Mouse (Mus musculus): ENCODE measurements around the gene Gm36028. TPM values are rescaled to one million over a fixed set of nuclear protein-coding genes. Genes with fewer than 3 reads are reported as not detected.

Gm36028 gene
- polyA plus RNA-seq, 1 experiment from 2014 or later = 0.43 TPM

DNA sequence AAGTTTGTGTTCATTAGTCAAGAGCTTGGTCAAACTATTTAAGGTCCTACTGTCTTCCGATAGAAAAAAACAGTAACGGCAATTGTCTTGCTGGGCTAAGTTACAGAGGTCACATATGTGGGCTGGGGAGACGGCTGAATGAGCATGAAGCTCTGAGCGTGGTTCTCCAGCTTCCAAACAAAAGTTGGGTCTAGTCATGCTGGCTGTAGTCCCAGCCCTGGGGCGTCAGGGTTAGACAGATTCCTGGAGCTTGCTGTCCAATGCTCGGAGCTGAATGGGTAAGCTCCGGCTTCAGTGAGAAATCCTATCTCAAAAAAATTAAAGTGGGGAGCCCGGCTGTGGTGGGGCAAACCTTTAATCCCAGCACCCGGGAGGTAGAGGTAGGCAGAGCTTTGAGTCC lies 7.7 kb downstream of the Gm36028 start:
- WGBS = 53% methylated on average over 9 of the region's 9 CpGs
- peaks cover 8% of the 10 kb centered on the region for H3K4me1 ChIP-seq (replicated peaks; ENCODE audit: control insufficient read depth, insufficient read depth, low read length)
- no peaks in the 10 kb centered on the region for H3K9me3 ChIP-seq (ENCODE audit: control insufficient read depth, low read length)
- ATAC-seq (ENCODE audit: low read depth) = peak; percentile 35; the same call in 1 of the 2 replicates
- no peak overlapping the region for H3K4me2 ChIP-seq (ENCODE audit: low read depth, low read length)
- H3K9ac ChIP-seq (ENCODE audit: low read length) = no peak overlapping the region
- H3K27me3 ChIP-seq (ENCODE audit: control insufficient read depth, insufficient read depth, low read depth, low read length) = no peaks in the 10 kb centered on the region
- no peak overlapping the region for H3K4me3 ChIP-seq (ENCODE audit: low read length)
- H3K36me3 ChIP-seq (ENCODE audit: control insufficient read depth, insufficient read depth, low read length) = no peaks in the 10 kb centered on the region
- H3K27ac ChIP-seq (ENCODE audit: low read length) = no peak overlapping the region

DNA sequence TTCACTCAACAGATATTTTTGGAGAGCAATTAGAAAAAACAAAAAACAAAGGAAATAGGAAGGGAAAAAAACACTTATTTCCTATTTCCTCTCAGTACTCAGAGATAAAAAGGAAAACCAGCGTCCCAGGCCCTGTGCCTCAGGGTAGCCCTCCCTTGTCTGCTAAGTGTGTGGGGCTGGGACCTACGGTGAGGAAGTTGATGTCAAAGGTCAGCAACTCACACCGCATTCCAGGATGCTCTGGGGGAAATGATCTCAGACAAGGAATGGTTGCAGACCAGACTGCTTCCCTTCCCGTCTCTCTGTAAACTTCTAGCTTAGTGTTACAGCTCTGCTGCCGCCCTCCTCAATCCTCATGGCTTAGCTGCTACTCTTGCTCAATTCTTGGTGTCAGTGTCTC lies 9.6 kb downstream of the Gm36028 start:
- H3K4me2 ChIP-seq (ENCODE audit: low read depth, low read length) = no peak overlapping the region
- peaks cover 8% of the 10 kb centered on the region for H3K4me1 ChIP-seq (replicated peaks; ENCODE audit: control insufficient read depth, insufficient read depth, low read length)
- H3K36me3 ChIP-seq (ENCODE audit: control insufficient read depth, insufficient read depth, low read length) = no peaks in the 10 kb centered on the region
- no peak overlapping the region for H3K4me3 ChIP-seq (ENCODE audit: low read length)
- no peaks in the 10 kb centered on the region for H3K27me3 ChIP-seq (ENCODE audit: control insufficient read depth, insufficient read depth, low read depth, low read length)
- ATAC-seq (ENCODE audit: low read depth) = peak; percentile 84
- H3K9me3 ChIP-seq (ENCODE audit: control insufficient read depth, low read length) = no peaks in the 10 kb centered on the region
- no peak overlapping the region for H3K9ac ChIP-seq (ENCODE audit: low read length)
- H3K27ac ChIP-seq (ENCODE audit: low read length) = peak overlapping the region; percentile 69
- WGBS = 32% methylated on average over 5 of the region's 5 CpGs

DNA sequence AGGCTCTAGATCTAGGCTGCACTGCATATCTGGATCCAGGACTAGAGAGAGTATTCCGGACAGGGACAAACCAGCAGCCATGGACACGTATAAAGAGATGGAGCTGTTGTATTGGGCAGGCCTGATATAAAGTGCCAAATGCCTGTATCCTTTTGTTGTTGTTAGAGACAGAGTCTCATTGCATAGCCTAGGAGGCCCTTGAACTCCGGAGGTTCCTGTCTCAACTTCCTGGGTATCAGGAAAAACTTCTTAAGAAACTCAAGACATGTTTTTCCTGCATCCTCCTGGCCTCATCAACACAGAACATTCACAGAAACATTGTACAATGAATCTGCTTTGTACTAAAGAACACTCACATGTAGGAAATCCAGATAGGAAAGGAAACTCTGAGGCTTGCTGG lies 13.9 kb downstream of the Gm36028 start:
- H3K9me3 ChIP-seq (ENCODE audit: control insufficient read depth, low read length) = no peaks in the 10 kb centered on the region
- no peaks in the 10 kb centered on the region for H3K27me3 ChIP-seq (ENCODE audit: control insufficient read depth, insufficient read depth, low read depth, low read length)
- peak overlapping the region; percentile 28 for H3K27ac ChIP-seq (ENCODE audit: low read length)
- peaks cover 14% of the 10 kb centered on the region for H3K4me1 ChIP-seq (replicated peaks; ENCODE audit: control insufficient read depth, insufficient read depth, low read length)
- no peak for ATAC-seq (ENCODE audit: low read depth)
- H3K4me3 ChIP-seq (ENCODE audit: low read length) = no peak overlapping the region
- no peak overlapping the region for H3K9ac ChIP-seq (ENCODE audit: low read length)
- no peak overlapping the region for H3K4me2 ChIP-seq (ENCODE audit: low read depth, low read length)
- no peaks in the 10 kb centered on the region for H3K36me3 ChIP-seq (ENCODE audit: control insufficient read depth, insufficient read depth, low read length)
- WGBS = 74% methylated on average over 3 of the region's 3 CpGs

DNA sequence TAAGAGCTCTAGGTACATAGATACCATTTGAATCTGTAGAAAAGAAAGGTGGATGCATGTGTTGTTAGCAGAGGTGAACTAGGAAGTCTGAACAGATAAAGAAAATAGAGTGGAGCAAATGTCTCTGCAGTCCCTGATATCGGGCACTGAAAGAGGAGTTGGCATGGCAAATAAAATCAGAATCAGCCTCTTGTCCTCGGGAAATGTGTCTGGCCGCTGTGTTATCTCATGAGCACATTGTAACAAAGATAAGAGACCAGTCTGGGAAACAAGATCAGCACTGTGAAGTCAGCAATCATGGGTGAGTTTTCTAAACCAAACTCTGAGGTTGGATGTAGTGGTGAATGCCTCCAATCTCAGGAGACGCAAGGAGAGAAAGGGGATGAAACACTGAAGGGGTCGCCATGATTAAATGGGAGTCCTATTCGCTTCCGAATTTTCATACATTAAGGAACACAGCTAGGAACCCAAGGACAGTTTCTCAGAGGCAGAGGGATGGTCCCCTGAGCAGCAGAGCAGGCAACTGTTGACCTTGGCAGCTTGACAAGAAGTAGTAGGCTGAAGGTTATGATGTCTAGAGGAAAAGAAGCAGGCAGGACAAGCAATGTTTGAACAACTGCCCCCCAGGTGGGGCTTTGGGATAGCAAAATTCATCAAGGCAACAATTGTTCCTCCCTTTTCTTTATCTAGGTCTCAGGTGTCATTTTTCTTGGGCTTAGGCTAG lies 15.6 kb downstream of the Gm36028 start:
- peaks cover 9% of the 10 kb centered on the region; the same call in 1 of the 2 replicates for H3K4me1 ChIP-seq (replicated peaks; ENCODE audit: control insufficient read depth, insufficient read depth, low read length)
- no peak overlapping the region for H3K4me2 ChIP-seq (ENCODE audit: low read depth, low read length)
- no peaks in the 10 kb centered on the region for H3K9me3 ChIP-seq (ENCODE audit: control insufficient read depth, low read length)
- H3K27ac ChIP-seq (ENCODE audit: low read length) = no peak overlapping the region
- no peak overlapping the region for H3K9ac ChIP-seq (ENCODE audit: low read length)
- no peak for ATAC-seq (ENCODE audit: low read depth)
- no peaks in the 10 kb centered on the region for H3K36me3 ChIP-seq (ENCODE audit: control insufficient read depth, insufficient read depth, low read length)
- no peaks in the 10 kb centered on the region for H3K27me3 ChIP-seq (ENCODE audit: control insufficient read depth, insufficient read depth, low read depth, low read length)
- H3K4me3 ChIP-seq (ENCODE audit: low read length) = no peak overlapping the region
- 38% methylated on average over 7 of the region's 7 CpGs for WGBS

DNA sequence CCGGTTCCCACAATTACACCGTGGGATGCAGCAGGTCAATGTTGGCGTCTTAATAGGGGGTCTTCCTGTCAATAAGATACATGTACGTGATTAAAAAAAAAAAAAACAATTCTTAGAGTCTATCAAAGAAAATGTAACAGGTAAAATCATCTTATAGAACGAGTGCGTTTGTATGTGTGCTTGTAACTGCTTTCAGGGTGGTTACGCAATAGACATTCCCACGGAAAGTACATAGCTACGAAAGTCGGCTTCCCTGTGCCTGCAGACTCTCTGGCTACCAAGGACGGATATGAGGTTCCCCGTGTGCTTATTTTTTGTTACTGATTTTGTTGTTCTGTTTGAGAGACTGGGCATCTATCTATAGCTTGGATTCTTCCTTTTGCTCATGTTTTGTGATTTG lies 17.2 kb downstream of the Gm36028 start:
- H3K36me3 ChIP-seq (ENCODE audit: control insufficient read depth, insufficient read depth, low read length) = no peaks in the 10 kb centered on the region
- no peaks in the 10 kb centered on the region for H3K27me3 ChIP-seq (ENCODE audit: control insufficient read depth, insufficient read depth, low read depth, low read length)
- H3K4me3 ChIP-seq (ENCODE audit: low read length) = no peak overlapping the region
- H3K9me3 ChIP-seq (ENCODE audit: control insufficient read depth, low read length) = no peaks in the 10 kb centered on the region
- H3K9ac ChIP-seq (ENCODE audit: low read length) = no peak overlapping the region
- H3K4me2 ChIP-seq (ENCODE audit: low read depth, low read length) = no peak overlapping the region
- no peak for ATAC-seq (ENCODE audit: low read depth)
- 67% methylated on average over 12 of the region's 12 CpGs for WGBS
- H3K4me1 ChIP-seq (replicated peaks; ENCODE audit: control insufficient read depth, insufficient read depth, low read length) = peaks cover 7% of the 10 kb centered on the region; the same call in 1 of the 2 replicates
- no peak overlapping the region for H3K27ac ChIP-seq (ENCODE audit: low read length)

DNA sequence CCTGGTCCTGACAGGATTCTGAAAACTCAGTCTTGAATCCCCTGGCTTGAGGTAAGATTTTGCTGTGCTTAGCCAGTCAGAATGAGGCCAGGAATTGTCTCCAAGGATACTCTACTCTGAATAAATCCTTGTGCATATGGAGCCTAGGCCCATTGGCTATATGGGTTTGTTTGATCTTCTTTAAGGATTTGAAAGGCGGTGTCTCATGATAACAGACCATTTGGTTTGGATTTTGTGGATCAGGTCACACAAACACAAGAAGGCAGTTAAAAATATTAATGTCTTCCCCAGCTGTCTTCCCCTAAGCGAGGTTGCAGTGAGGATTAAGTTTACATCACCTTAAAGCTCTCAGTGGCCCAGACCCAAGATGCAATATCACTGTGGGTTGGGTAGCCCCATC lies 18.5 kb downstream of the Gm36028 start:
- Histone ChIP-seq H3K4me1 (replicated peaks; ENCODE audit: control insufficient read depth, insufficient read depth, low read length) (peaks cover 7% of the 10 kb centered on the region; the same call in 1 of the 2 replicates), H3K9me3 (ENCODE audit: control insufficient read depth, low read length) (no peaks in the 10 kb centered on the region), H3K27ac (ENCODE audit: low read length) (no peak overlapping the region), H3K36me3 (ENCODE audit: control insufficient read depth, insufficient read depth, low read length) (no peaks in the 10 kb centered on the region), H3K9ac (ENCODE audit: low read length) (no peak overlapping the region), H3K4me3 (ENCODE audit: low read length) (no peak overlapping the region), H3K27me3 (ENCODE audit: control insufficient read depth, insufficient read depth, low read depth, low read length) (no peaks in the 10 kb centered on the region), H3K4me2 (ENCODE audit: low read depth, low read length) (no peak overlapping the region)
- ATAC-seq (ENCODE audit: low read depth) = no peak
- 49% methylated on average over 2 of the region's 2 CpGs for WGBS

DNA sequence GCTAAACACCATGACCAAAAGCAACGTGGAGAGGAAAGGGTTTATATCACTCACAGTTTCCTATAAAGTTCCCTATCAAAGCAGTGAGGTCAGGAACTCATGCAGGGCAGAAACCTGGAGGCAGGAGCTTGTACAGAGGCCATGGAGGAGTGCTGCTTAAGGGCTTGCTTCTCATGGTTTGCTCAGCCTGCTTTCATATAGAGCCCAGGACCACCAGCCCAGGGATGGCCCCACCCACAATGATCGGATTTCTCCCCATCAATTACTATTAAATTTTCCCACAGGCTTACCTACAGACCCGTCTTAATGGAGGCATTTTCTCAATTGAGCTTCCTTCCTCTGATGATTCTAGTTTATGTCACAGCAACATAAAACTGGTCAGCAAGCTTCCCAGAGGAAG lies 23.4 kb downstream of the Gm36028 start:
- Histone ChIP-seq H3K4me2 (ENCODE audit: low read depth, low read length) (no peak overlapping the region), H3K27me3 (ENCODE audit: control insufficient read depth, insufficient read depth, low read depth, low read length) (no peaks in the 10 kb centered on the region), H3K9ac (ENCODE audit: low read length) (no peak overlapping the region), H3K9me3 (ENCODE audit: control insufficient read depth, low read length) (no peaks in the 10 kb centered on the region), H3K27ac (ENCODE audit: low read length) (no peak overlapping the region), H3K4me3 (ENCODE audit: low read length) (no peak overlapping the region), H3K4me1 (replicated peaks; ENCODE audit: control insufficient read depth, insufficient read depth, low read length) (no peaks in the 10 kb centered on the region), H3K36me3 (ENCODE audit: control insufficient read depth, insufficient read depth, low read length) (peaks cover 30% of the 10 kb centered on the region)
- 52% methylated on average over 3 of the region's 3 CpGs for WGBS
- no peak for ATAC-seq (ENCODE audit: low read depth)

DNA sequence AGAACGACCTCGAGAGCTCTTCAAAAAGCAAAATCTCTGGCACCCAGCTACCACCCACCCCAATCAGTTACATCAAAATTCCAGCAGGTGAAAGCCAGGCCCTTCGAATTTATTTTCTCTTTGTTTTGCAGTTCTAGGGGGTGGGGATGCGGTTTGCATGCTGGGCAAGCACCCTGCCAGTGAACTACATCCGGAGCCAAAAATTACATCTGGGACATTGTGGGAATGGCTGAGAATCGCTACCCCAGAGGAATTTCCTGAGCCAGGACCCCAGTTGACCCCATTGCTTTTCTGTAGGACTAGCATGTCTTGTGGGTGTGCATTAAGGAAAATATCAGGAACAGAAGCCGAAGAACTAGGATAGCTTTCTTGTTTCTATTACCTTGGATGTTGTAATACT lies 29.9 kb downstream of the Gm36028 start:
- Histone ChIP-seq H3K4me2 (ENCODE audit: low read depth, low read length) (no peak overlapping the region), H3K4me1 (replicated peaks; ENCODE audit: control insufficient read depth, insufficient read depth, low read length) (no peaks in the 10 kb centered on the region), H3K9me3 (ENCODE audit: control insufficient read depth, low read length) (no peaks in the 10 kb centered on the region), H3K27ac (ENCODE audit: low read length) (no peak overlapping the region), H3K27me3 (ENCODE audit: control insufficient read depth, insufficient read depth, low read depth, low read length) (no peaks in the 10 kb centered on the region), H3K4me3 (ENCODE audit: low read length) (no peak overlapping the region), H3K36me3 (ENCODE audit: control insufficient read depth, insufficient read depth, low read length) (peaks cover 79% of the 10 kb centered on the region), H3K9ac (ENCODE audit: low read length) (no peak overlapping the region)
- WGBS = 78% methylated on average over 7 of the region's 7 CpGs
- ATAC-seq (ENCODE audit: low read depth) = no peak

DNA sequence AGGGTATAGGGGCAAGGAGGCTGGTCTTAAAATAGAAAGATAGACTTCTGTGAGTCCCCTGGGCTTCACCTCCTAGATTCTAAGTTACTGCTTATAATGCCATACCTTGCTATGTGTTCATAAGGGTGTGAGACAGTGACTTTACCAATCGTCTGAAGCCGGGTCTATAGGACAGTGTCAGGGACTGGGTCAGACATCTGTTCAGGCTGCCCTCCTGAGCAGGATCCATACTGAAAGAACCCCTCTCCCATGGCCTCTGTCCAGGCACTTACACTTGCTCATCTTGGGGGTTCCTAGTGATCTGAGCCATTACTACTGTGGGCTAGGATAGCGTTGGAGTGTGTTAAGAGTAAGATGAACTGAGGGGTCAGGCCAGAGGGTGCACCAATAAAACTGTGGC lies 34.7 kb downstream of the Gm36028 start:
- WGBS = 86% methylated on average over 3 of the region's 3 CpGs
- H3K27me3 ChIP-seq (ENCODE audit: control insufficient read depth, insufficient read depth, low read depth, low read length) = no peaks in the 10 kb centered on the region
- H3K4me2 ChIP-seq (ENCODE audit: low read depth, low read length) = no peak overlapping the region
- peaks cover 89% of the 10 kb centered on the region for H3K36me3 ChIP-seq (ENCODE audit: control insufficient read depth, insufficient read depth, low read length)
- no peak overlapping the region for H3K4me3 ChIP-seq (ENCODE audit: low read length)
- no peak for ATAC-seq (ENCODE audit: low read depth)
- no peaks in the 10 kb centered on the region for H3K4me1 ChIP-seq (replicated peaks; ENCODE audit: control insufficient read depth, insufficient read depth, low read length)
- H3K27ac ChIP-seq (ENCODE audit: low read length) = no peak overlapping the region
- no peaks in the 10 kb centered on the region for H3K9me3 ChIP-seq (ENCODE audit: control insufficient read depth, low read length)
- H3K9ac ChIP-seq (ENCODE audit: low read length) = no peak overlapping the region
